Mouse (Mus musculus) hindbrain, embryonic 12.5 days (tissue): Measurements from ENCODE around the gene Tbcb. TPM values are rescaled to one million over a fixed set of nuclear protein-coding genes. Genes with fewer than 3 reads are reported as not detected.

ENCODE experiments used
- ATAC-seq: fragments of 200-750 bp; cut with Nextera tagmentation; 2 replicates; pipeline ENCODE4 v1.8.0; 2017; ENCODE audit warnings: moderate TSS enrichment; ENCODE audit not compliant: low FRiP score
- H3K27ac ChIP-seq: fragments of 300-500 bp; sonication (generic); 2 replicates; pipeline ENCODE4 v1.5.1; 2016; ENCODE audit warnings: mild to moderate bottlenecking
- H3K27me3 ChIP-seq: fragments of 300-500 bp; sonication (generic); 2 replicates; pipeline ENCODE4 v1.6.1; 2016; ENCODE audit warnings: mild to moderate bottlenecking
- H3K36me3 ChIP-seq: fragments of 300-500 bp; sonication (generic); 2 replicates; pipeline ENCODE4 v1.6.1; 2016; ENCODE audit warnings: mild to moderate bottlenecking
- H3K4me1 ChIP-seq: fragments of 300-500 bp; sonication (generic); 2 replicates; pipeline ENCODE4 v1.6.1; 2016
- H3K4me2 ChIP-seq: fragments of 300-500 bp; sonication (generic); replicated peaks from 2 replicates; pipeline ENCODE4 v1.6.1; 2016; ENCODE audit warnings: mild to moderate bottlenecking
- H3K4me3 ChIP-seq: fragments of 300-500 bp; sonication (generic); 2 replicates; pipeline ENCODE4 v1.5.1; 2016; ENCODE audit warnings: mild to moderate bottlenecking
- H3K9ac ChIP-seq: fragments of 300-500 bp; sonication (generic); 2 replicates; pipeline ENCODE4 v1.6.1; 2016; ENCODE audit warnings: mild to moderate bottlenecking, moderate library complexity
- H3K9me3 ChIP-seq: fragments of 300-500 bp; sonication (generic); replicated peaks from 2 replicates; pipeline ENCODE4 v1.6.1; 2016; ENCODE audit warnings: mild to moderate bottlenecking
- WGBS: fragments of 180-500 bp; shearing (Covaris S2); methylation state at CpG from one replicate; pipeline ENCODE4 v1.1.7; 2016; 5-methylcytosine and 5-hydroxymethylcytosine counted together
- polyA plus RNA-seq: library from polyadenylated mRNA; unstranded; fragments of >200 nt; fragmentation: Nextera tagmentation; extraction: Ambion mirVana; gene quantifications from 2 replicates; pipeline ENCODE4 v1.2.1, GENCODE M21; 2016

The Tbcb gene
- polyA plus RNA-seq, result 272 and 275 TPM in 2 replicates

GRCm38 (mm10) chr7:30231669-30232454 lies at the start of gene Tbcb, which contains the start of gene Polr2i:
Gene Tbcb (minus strand): TSS chr7:30232272.
Gene Polr2i (plus strand): TSS chr7:30231948.
- H3K27me3 ChIP-seq, result no peaks in the 10 kb centered on the region
- WGBS, result under 1% methylated on average over 67 of the region's 67 CpGs
- peak within 1 kb of the TSS; percentile 79 for H3K9ac ChIP-seq
- ATAC-seq, result peak; percentile 94
- H3K36me3 ChIP-seq, result peaks cover 32% of the 10 kb centered on the region
- peak within 1 kb of the TSS; percentile 96 for H3K27ac ChIP-seq
- peak within 1 kb of the TSS; percentile 81 for H3K4me2 ChIP-seq
- H3K9me3 ChIP-seq, result no peaks in the 10 kb centered on the region
- H3K4me3 ChIP-seq, result peak within 1 kb of the TSS; percentile 70
- H3K4me1 ChIP-seq, result peaks cover 19% of the 10 kb centered on the region

DNA sequence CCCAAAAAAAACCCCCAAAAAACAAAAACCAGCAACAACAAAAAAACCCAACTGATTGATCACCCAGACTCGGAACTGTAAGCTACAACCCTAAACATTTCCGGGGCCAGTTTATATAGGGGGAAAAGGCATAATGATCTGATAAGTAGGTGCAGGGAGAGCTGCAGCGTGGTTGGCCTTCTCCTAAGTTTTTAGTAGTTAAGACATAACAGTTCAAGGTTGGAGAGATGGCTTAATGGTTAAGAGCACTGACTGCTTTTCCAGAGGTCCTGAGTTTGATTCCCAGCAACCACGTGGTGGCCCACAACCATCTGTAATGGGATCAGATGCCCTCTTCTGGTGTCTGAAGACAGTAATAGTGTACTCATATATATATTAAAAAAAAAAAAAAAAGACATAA lies 49.5 kb upstream of the Tbcb start:
- Histone ChIP-seq H3K36me3 (no peaks in the 10 kb centered on the region), H3K27me3 (no peaks in the 10 kb centered on the region), H3K9ac (no peak overlapping the region), H3K4me1 (peaks cover 8% of the 10 kb centered on the region), H3K4me2 (no peak overlapping the region), H3K27ac (no peak overlapping the region), H3K9me3 (no peaks in the 10 kb centered on the region), H3K4me3 (no peak overlapping the region)
- ATAC-seq, result no peak
- WGBS, result 73% methylated on average over 4 of the region's 4 CpGs

DNA sequence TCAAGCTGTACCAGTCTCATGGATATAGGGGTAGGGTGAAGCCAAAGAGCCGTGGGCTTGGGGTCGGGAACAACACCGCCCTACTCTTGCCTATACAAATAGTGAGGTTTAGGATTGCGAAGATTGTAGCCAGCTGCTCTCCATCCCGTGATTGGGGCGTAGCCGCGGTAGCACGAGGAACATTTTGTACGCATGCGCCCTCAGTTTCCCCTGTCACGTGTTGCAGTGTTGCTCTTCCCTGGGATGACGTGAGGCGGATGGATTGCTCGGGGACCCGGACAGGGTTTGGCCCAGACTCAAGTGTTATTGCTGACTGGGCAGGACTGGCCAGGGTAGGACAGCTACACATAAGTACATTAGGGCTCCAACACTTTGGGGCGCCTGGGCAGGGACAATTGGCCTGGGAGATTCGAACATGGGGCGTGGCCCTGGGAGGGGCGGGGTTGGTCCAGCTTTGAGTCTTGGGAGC lies 48.6 kb upstream of the Tbcb start:
- peak overlapping the region; percentile 63 for H3K4me3 ChIP-seq
- peaks cover 8% of the 10 kb centered on the region for H3K4me1 ChIP-seq
- H3K36me3 ChIP-seq, result no peaks in the 10 kb centered on the region
- WGBS, result under 1% methylated on average over 20 of the region's 20 CpGs
- peak; percentile 87 for ATAC-seq
- no peaks in the 10 kb centered on the region for H3K9me3 ChIP-seq
- peak overlapping the region; percentile 93 for H3K4me2 ChIP-seq
- peak overlapping the region; percentile 49 for H3K9ac ChIP-seq
- no peaks in the 10 kb centered on the region for H3K27me3 ChIP-seq
- peak overlapping the region; percentile 95 for H3K27ac ChIP-seq

- H3K4me2 ChIP-seq, result peak within 1 kb of the TSS; percentile 93
- ATAC-seq, result peak; percentile 97
- WGBS, result under 1% methylated on average over 47 of the region's 49 CpGs
- H3K27me3 ChIP-seq, result no peaks in the 10 kb centered on the region
- H3K27ac ChIP-seq, result peak within 1 kb of the TSS; percentile 95
- H3K9ac ChIP-seq, result peak within 1 kb of the TSS; percentile 62
- H3K4me3 ChIP-seq, result peak within 1 kb of the TSS; percentile 63
- H3K4me1 ChIP-seq, result peaks cover 8% of the 10 kb centered on the region
- H3K36me3 ChIP-seq, result no peaks in the 10 kb centered on the region
- no peaks in the 10 kb centered on the region for H3K9me3 ChIP-seq
Measured at GRCm38 (mm10) chr7:30279951-30280669, 48.0 kb upstream of the Tbcb start, which contains the start of the genes Thap8 and Wdr62. Gene Thap8 (plus strand): TSS chr7:30280094. Gene Wdr62 (minus strand): TSS chr7:30280419.

- Histone ChIP-seq H3K4me1 (peaks cover 8% of the 10 kb centered on the region), H3K27ac (no peak overlapping the region; the same call in 1 of the 2 replicates)
Measured at GRCm38 (mm10) chr7:30279536-30279935, 47.5 kb upstream of the Tbcb start.

GRCm38 (mm10) chr7:30278911-30279310 lies 46.8 kb upstream of the Tbcb start:
- no peaks in the 10 kb centered on the region for H3K9me3 ChIP-seq
- H3K9ac ChIP-seq, result no peak overlapping the region
- no peaks in the 10 kb centered on the region for H3K27me3 ChIP-seq
- H3K27ac ChIP-seq, result no peak overlapping the region
- WGBS, result 59% methylated on average over 2 of the region's 2 CpGs
- ATAC-seq, result no peak
- H3K4me1 ChIP-seq, result peaks cover 8% of the 10 kb centered on the region
- H3K4me3 ChIP-seq, result 0 out of 2 replicates have a peak overlapping the region, but pooled peaks have one; percentile 63
- H3K36me3 ChIP-seq, result no peaks in the 10 kb centered on the region
- H3K4me2 ChIP-seq, result peak overlapping the region; percentile 93

More at GRCm38 (mm10) chr7:30279536-30279935, 47.5 kb upstream of the Tbcb start:
- Histone ChIP-seq H3K4me2 (peak overlapping the region; percentile 93), H3K27me3 (no peaks in the 10 kb centered on the region), H3K4me3 (peak overlapping the region; percentile 63), H3K36me3 (no peaks in the 10 kb centered on the region), H3K9ac (peak overlapping the region; percentile 62; the same call in 1 of the 2 replicates), H3K9me3 (no peaks in the 10 kb centered on the region)
- under 1% methylated on average over 6 of the region's 6 CpGs for WGBS
- ATAC-seq, result no peak

DNA sequence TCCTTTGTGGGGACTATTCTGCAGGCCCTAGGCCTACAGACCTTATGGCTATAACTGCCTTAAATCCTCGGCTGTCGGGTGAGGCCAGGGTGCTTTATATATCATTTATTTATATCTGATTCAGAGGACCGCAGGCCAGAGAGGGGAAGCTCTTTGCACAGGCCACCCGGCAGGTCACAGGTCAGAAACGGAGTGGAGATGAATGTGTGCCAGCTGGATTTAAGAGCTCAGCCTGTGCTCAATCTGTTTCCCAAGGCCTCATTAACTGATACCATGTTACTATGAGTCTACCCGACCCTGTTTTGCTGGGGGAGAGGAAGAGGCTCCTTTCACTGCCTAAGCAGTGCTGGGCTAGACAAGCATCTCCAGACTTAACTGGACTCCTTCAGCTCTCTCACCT lies 42.3 kb upstream of the Tbcb start:
- Histone ChIP-seq H3K36me3 (peaks cover 10% of the 10 kb centered on the region), H3K9me3 (no peaks in the 10 kb centered on the region), H3K27ac (no peak overlapping the region), H3K9ac (0 out of 2 replicates have a peak overlapping the region, but pooled peaks have one; percentile 13), H3K4me3 (no peak overlapping the region), H3K4me1 (peaks cover 3% of the 10 kb centered on the region), H3K27me3 (no peaks in the 10 kb centered on the region), H3K4me2 (no peak overlapping the region)
- 86% methylated on average over 6 of the region's 6 CpGs for WGBS
- ATAC-seq, result no peak

GRCm38 (mm10) chr7:30269641-30270040 lies 37.6 kb upstream of the Tbcb start:
- 85% methylated on average over 4 of the region's 4 CpGs for WGBS
- no peak overlapping the region for H3K4me3 ChIP-seq
- ATAC-seq, result no peak

DNA sequence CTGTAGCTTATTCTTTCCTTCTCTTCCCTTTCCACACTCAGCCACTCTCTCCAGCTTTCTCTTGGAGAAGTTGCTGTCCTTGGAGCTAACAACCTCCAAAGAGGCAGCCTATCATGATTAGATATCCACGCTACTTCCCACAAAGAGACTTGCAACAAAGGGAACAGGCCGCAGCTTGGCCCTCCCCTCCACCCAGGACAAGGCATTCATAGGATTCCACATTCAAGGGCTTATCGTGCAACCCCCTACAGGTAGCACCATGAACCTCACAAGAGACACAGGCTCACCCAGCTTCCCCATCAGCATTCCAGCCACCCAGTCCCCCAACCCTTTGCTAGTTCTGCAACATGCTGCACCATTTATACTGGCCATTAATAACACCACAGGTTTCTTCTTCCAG lies 34.7 kb upstream of the Tbcb start:
- no peak overlapping the region for H3K4me2 ChIP-seq
- no peaks in the 10 kb centered on the region for H3K27me3 ChIP-seq
- no peaks in the 10 kb centered on the region for H3K4me1 ChIP-seq
- peaks cover 28% of the 10 kb centered on the region for H3K36me3 ChIP-seq
- no peak overlapping the region for H3K9ac ChIP-seq
- no peak for ATAC-seq
- no peak overlapping the region for H3K4me3 ChIP-seq
- 86% methylated on average over 3 of the region's 3 CpGs for WGBS
- H3K9me3 ChIP-seq, result no peaks in the 10 kb centered on the region
- H3K27ac ChIP-seq, result no peak overlapping the region

More at GRCm38 (mm10) chr7:30269641-30270040, 37.6 kb upstream of the Tbcb start:
- no peaks in the 10 kb centered on the region for H3K27me3 ChIP-seq
- H3K4me1 ChIP-seq, result no peaks in the 10 kb centered on the region
- H3K36me3 ChIP-seq, result peaks cover 23% of the 10 kb centered on the region
- no peak overlapping the region for H3K4me2 ChIP-seq
- H3K27ac ChIP-seq, result no peak overlapping the region
- no peaks in the 10 kb centered on the region for H3K9me3 ChIP-seq
- H3K9ac ChIP-seq, result no peak overlapping the region

- Histone ChIP-seq H3K9me3 (no peaks in the 10 kb centered on the region), H3K4me3 (no peak overlapping the region), H3K4me1 (no peaks in the 10 kb centered on the region), H3K27me3 (no peaks in the 10 kb centered on the region), H3K27ac (no peak overlapping the region), H3K9ac (no peak overlapping the region), H3K36me3 (peaks cover 36% of the 10 kb centered on the region), H3K4me2 (no peak overlapping the region)
- WGBS, result 94% methylated on average over 7 of the region's 7 CpGs
- ATAC-seq, result no peak
Measured at GRCm38 (mm10) chr7:30265935-30266334, 33.9 kb upstream of the Tbcb start.

DNA sequence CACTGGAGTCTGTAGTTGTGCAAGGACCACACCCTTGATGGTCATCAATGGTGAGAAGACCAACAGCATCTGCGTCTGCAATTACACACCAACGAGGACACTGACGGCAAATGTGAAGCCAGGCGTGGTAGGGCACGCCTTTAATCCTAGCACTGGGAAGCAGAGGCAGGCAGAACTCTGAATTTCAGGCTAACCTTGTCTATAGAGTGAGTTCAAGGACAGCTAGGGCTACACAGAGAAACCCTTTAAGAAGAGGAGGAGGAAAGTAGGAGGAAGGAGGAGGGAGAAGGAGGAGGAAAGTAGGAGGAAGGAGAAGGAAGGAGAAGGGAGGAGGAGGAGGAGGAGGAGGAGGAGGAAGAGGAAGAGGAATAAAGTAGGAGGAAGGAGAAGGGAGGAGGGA lies 33.5 kb upstream of the Tbcb start:
- ATAC-seq, result no peak
- Histone ChIP-seq H3K9ac (no peak overlapping the region), H3K4me2 (no peak overlapping the region), H3K9me3 (no peaks in the 10 kb centered on the region), H3K27ac (no peak overlapping the region), H3K4me1 (no peaks in the 10 kb centered on the region), H3K27me3 (no peaks in the 10 kb centered on the region), H3K36me3 (peaks cover 32% of the 10 kb centered on the region), H3K4me3 (no peak overlapping the region)
- 98% methylated on average over 5 of the region's 5 CpGs for WGBS

DNA sequence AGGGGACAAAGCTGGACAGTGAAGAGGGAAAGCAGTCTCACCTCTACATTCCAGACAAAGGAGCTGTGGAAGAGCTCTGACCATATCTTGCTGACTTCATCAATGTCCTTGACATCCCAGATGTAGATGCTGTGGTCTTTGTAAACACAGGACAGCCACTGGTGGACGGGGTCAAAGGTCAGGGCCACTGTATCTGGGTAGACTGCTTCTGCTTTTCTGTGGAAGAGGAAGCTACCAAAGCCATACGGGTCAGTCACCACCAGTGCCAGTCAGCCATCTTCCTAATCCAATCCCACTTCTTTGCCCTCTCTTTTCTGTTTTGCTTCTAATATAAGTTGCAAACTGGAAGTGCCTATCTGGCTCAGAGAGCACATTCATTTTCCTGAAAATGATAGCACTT lies 33.0 kb upstream of the Tbcb start:
- no peaks in the 10 kb centered on the region for H3K4me1 ChIP-seq
- WGBS, result 85% methylated on average over 2 of the region's 2 CpGs
- ATAC-seq, result no peak
- H3K4me2 ChIP-seq, result no peak overlapping the region
- H3K27ac ChIP-seq, result no peak overlapping the region
- H3K9me3 ChIP-seq, result no peaks in the 10 kb centered on the region
- H3K9ac ChIP-seq, result no peak overlapping the region
- H3K27me3 ChIP-seq, result no peaks in the 10 kb centered on the region
- H3K36me3 ChIP-seq, result peaks cover 29% of the 10 kb centered on the region
- no peak overlapping the region for H3K4me3 ChIP-seq
